Mouse (Mus musculus) left cerebral cortex, adult 11 months (tissue): ENCODE measurements around the gene AI597479.
A peak's percentile ranks its signal among the peaks of the same experiment; 100 is the strongest.

Source experiments
- DNase-seq: peaks from one replicate; pipeline ENCODE4 v3.0.0; 2022; ENCODE audit warnings: low spot score

The AI597479 gene

DNA sequence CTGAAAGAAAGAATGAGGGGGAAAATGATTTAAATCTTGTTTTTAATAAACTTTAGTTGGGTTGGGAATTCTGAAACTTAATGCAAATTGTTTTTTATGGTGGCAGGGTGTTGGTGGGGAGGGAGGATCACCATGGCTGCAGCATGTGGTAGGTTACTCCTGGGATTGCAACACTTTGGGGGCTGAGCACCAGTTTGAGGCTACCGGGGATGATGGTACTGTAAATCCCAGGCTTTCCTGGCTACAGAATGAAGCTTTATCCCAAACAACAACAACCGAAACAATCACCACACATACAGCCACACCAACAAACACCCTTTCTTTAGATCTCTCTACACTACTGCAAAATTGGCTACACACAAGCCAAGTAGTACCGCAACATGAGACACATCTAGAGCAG is 63.9 kb downstream of the AI597479 start:
- no peak for DNase-seq

- DNase-seq: no peak
Measured at GRCm38 (mm10) chr1:43163084-43163466, 64.6 kb downstream of the AI597479 start.

DNA sequence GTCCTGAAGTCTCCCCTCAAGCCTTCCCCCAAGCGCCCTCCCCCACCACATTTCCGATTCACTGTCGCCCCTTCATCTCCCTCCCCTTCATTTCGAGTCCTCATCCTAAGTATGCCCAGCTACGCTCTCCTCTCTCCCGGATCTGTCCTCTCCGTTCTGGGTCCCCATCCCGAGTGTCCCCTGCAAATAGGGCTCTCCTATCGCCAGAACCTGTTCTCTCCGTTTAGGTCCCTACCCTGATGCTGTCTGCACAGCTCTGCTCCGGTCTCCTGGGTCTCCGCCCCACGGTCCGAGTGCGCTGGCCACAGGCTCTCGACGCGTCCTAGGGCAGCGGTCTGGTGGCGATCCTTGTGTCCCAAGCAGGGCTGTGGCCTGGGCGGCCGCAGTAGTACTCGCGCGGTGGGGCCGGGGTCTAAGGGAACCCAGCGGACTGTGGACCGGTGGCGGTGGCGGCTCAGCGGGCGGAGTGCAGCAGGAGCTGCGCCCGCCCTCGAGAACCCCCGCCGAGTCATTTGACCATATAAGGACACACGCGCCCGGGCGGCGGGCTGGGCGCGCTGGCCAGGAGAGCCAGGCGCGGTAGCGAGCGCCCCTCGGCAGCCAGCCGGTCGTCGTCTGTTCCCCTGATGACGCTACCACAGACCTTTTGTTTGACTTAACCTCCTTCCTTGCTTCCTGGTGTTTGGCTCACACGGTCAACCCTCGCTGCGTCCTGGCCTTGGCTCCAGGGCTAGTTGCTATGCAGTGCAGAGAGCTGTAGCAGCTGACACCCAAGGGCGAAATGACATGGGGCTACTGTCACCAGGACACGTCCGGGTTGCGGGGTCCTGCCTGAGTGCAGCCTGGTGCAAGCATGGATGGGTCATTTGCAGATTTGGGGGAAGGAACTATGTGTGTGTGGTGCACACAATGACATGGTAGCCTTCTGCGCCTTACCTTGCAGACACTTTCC is 65.2 kb downstream of the AI597479 start:
- DNase-seq: peak; percentile 51

- DNase-seq: no peak
Measured at GRCm38 (mm10) chr1:43164582-43164981, 66.1 kb downstream of the AI597479 start.
